Mouse (Mus musculus): ENCODE data around the gene Xpnpep3.
A peak's percentile ranks its signal among the peaks of the same experiment; 100 is the strongest.
"Not testable (repeated sequence)": the region's sequence is repeated elsewhere in the genome, so short reads cannot be mapped to it uniquely, and the experiment has no call there.

The Xpnpep3 gene

GRCm38 (mm10) chr15:81399297-81399637 is 671 bp upstream of the Xpnpep3 start:
- DNase-seq (ENCODE audit: low read depth): no peak

GRCm38 (mm10) chr15:81405008-81405407 is 5.1 kb downstream of the Xpnpep3 start:
- no peak for DNase-seq (ENCODE audit: low read depth)

GRCm38 (mm10) chr15:81408199-81408598 is 8.3 kb downstream of the Xpnpep3 start, which contains the start of gene Dnajb7:
TSS of gene Dnajb7 (minus strand) at chr15:81408299.
- DNase-seq (ENCODE audit: low read depth): no peak

DNA sequence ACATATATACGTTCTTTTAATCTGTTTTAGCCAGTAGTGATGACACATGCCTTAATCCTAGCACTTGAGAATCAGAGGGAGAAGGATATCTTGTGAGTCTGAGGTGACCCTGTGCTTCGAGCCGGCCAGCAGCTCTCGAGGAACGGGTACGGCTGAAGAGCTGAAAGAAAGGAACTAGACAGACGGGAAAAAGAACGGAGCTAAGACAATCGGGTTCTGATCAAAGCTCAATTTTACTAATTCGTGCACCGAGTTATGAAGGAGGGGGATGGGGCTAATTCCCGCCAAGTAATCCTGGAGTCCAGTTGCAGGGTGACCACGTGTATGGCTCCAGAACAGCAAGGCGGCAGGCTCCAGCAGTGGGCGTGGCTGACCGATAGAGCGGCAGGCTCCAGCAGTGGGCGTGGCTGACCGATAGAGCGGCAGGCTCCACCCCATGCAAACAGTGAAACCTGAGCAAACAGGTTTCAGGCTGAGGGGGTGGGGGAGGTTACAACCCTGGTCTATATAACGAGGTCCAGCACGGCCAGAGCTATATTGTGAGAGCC is 16.9 kb downstream of the Xpnpep3 start:
- DNase-seq (ENCODE audit: low read depth): not testable (repeated sequence)

DNA sequence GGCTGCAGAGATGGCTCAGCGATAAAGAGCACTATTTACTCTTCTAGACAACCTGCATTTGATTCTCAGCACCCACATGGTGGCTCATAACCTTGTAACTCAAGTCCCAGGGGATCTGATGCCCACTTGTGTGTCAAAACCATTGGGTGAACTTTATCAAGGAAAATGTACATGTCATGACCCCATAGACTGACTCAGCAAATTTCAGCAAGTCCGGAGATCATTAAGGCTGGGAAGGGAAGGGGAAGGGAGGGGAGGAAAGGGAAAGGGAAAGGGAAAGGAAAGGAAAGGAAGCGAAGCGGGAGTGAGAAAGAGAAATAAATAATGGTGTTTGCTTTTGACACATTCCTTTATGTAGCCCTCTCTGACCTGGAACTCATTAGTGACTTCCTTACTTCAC is 18.1 kb downstream of the Xpnpep3 start:
- no peak for DNase-seq (ENCODE audit: low read depth)

- no peak for DNase-seq (ENCODE audit: low read depth)
These were observed 21.5 kb downstream of the Xpnpep3 start for GRCm38 (mm10) chr15:81421454-81421853.

- no peak for DNase-seq (ENCODE audit: low read depth)
These were observed 22.3 kb downstream of the Xpnpep3 start for GRCm38 (mm10) chr15:81422156-81422681.

- DNase-seq (ENCODE audit: low read depth): no peak
These were observed 25.4 kb downstream of the Xpnpep3 start for GRCm38 (mm10) chr15:81425311-81425710.

- DNase-seq (ENCODE audit: low read depth): no peak
These were observed 28.0 kb downstream of the Xpnpep3 start for GRCm38 (mm10) chr15:81427947-81428346.

DNA sequence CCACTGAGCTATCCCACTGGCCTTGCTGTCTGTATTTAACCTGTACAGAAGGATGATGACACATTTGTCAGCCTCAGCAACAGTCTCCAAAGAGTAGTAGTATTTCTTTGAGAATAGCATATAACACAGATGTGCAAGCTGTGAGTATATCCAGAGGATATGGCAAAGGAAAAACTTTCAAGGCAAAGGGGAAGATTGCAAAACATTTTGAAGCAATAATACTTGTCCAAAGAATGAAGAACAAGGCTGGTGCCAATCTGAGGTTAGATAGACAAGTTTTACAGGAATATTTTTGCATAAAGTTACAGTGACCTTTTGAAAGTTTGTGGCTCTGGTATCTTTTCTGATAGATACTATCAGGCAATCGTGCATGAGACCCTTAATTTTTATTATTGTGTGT is 31.3 kb downstream of the Xpnpep3 start:
- no peak for DNase-seq (ENCODE audit: low read depth)

DNA sequence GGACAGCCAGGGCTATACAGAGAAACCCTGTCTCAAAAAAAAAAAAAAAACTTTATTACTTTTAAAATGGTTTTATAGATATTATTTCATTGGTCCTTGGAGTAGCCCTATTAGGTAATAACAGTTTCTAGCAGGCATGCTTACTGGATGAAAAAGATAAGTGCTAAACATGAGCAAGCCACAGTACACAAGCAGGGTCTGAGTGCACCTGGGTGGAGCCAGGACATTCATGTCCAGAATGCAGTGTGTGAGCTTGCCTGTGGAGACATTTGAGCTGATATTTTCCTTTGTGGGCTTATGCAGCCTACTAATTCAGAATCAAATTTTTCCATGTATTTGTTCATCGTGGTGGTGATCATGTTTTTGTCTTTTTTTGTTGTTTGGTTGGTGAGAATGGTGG is 38.4 kb downstream of the Xpnpep3 start:
- no peak for DNase-seq (ENCODE audit: low read depth)

DNA sequence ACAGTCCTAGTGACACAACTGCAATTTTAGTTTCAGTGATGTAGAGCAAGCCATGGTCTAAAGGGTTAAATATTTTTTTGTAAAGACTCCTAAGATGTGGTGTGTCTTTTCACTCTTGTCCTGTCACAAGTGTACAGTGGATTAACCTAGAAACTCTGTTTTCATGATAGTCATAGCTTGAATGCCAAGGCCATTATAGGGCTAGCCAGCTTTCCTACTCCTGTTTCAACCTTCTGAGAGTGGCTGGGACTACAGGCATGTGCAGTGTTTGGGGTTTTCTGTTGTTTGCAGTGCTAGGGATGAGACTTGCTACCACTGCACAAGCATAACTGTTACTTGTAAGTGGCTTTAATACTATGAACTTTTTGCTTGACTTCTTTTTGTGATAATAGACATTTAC is 39.3 kb downstream of the Xpnpep3 start:
- no peak for DNase-seq (ENCODE audit: low read depth)

- DNase-seq (ENCODE audit: low read depth): peak; percentile 92
These were observed 48.5 kb downstream of the Xpnpep3 start for GRCm38 (mm10) chr15:81448463-81448862.

DNA sequence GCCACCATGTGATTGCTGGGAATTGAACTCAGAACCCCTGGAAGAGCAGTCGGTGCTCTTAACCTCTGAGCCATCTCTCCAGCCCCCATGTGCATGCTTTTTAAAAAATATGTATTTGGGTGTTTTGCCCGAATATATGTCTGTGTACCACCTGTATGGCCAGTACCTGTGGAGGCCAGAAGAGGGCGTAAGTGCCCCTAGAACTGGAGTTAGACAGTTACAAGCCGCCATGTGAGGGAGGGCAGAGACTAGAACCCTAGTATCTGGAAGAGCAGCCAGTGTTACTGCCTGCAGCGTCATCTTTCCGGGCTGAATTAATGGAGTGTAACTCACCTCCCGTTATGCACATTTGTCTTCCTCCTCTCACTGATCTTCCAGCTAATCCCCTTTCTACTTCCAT is 61.6 kb downstream of the Xpnpep3 start:
- no peak for DNase-seq (ENCODE audit: low read depth)

DNA sequence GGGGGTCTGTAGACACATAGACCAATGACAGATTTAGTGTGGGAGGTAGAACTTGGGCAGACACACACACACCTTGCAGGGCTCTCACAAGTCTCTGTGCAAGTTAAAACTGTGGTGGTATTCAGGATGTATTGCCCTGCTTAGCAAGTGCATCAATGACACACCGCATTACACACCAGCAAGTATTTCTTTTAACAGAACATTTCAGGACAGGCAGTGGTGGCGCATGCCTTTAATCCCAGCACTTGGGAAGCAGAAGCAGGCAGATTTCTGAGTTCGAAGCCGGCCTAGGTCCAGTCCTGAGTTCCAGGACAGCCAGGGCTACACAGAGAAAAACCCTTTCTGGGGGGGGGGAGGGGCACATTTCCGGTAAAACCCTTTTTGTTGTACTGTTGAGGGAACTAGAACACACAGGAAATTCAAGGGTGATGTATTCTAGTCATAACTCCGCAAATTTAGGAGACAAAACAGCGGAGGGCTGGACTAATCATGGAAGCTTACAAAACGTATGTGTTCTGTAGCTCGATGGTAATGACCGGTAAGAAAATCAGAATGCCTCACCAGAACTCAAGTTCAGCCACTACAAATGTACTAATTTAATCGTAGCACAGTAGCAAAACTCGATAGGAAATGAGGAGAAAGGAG is 65.2 kb downstream of the Xpnpep3 start:
- peak; percentile 22 for DNase-seq (ENCODE audit: low read depth)

DNA sequence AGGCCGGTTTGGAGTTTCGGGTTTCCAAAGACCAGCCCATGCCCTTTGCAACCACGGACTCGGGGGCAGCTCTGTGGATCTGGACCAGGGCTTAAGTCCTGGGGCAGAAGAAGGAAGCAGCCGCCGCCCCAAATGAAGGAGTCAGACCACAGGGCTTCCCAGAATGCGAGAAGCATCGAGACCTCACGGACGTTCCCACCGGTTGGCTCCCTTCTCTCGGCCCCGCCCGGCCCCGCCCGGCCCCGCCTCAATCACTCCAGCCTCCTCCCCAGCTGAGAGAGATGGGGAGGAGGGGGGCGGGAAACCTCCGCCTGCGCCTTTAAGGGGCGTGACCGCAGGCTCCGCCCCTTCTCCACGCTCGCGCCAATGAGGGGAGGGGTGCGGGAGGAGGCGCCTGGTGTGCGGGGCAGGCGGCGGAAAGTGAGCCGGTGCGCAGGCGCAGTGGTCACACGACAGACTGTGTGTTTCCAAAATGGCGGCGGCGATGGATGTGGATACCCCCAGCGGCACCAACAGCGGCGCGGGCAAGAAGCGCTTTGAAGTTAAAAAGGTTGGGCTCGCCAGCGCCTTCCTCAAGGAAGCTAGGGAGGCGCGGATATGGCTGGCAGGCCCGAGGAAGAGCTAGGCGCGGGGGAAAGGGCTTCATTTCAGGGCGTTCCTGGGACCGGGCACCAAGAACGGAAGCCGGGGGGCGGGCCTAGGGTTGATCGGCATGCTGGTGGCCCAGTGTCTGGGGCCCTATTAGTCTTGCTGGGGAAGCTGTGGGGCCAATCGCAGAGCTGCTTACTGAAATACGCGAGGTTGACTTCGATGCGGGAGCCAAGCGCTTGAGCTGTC is 66.2 kb downstream of the Xpnpep3 start, which contains the start of gene Rbx1:
TSS of gene Rbx1 (plus strand) at position 396 of the 837 bp plus-strand sequence.
- DNase-seq (ENCODE audit: low read depth): peak; percentile 100

DNA sequence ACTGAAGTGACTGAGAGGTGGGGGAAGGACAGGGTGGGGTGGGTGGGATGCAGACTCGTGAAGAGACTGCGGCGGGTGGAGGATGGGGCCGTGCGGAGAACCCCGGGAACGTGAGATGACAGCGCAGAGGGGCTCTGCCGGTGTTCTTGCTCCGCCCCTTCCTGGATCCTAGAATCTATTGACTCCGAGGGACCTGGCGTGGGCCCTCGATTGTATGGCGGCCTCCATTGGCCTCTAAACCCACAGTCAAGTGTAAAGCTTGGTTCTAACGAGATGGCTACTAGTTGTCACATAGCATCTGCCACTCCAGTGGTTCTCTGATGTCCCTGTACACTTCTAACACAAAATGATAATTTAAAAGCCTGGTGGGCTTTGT is 66.8 kb downstream of the Xpnpep3 start:
- DNase-seq (ENCODE audit: low read depth): no peak

GRCm38 (mm10) chr15:81470735-81471134 is 70.8 kb downstream of the Xpnpep3 start:
- no peak for DNase-seq (ENCODE audit: low read depth)

DNA sequence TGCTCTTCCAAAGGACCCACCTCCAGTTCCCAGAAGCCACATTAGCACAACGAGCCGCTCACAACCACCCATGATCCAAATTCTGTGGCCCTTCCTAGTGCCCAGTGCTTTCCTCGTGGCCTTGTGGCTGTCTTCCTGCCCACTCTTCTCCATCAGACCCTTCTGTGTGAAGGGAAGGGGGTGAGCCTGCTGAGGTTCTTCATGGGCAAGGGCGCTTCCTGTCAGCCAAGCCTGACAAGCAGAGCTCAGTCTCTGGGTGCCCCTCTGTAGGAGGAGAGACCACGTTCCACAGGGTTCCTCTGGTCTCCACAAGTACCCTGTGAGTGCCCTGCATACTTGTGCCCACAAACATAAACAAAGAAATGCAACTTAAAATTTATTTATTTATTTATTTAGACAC is 72.3 kb downstream of the Xpnpep3 start:
- DNase-seq (ENCODE audit: low read depth): no peak

DNA sequence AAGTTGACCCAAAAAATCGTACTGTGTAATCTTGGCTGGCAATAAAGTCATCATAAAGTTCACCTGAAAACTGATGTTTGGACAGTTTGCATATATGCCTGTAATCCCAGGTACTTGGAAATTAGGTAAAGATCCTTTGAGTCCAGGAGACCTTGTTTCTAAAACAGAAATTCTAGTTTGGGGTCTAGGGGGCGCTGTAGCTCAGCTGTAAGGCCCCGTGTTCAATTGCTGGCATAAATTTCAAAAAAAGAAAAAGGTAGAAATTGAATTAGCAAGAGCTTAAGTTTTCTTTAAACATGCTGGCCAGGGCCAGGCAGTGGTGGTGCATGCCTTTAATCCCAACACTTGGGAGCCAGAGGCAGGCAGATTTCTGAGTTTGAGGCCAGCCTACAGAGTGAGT is 75.7 kb downstream of the Xpnpep3 start:
- DNase-seq (ENCODE audit: low read depth): peak; percentile 69

- DNase-seq (ENCODE audit: low read depth): no peak
These were observed 76.7 kb downstream of the Xpnpep3 start for GRCm38 (mm10) chr15:81476597-81476996.

DNA sequence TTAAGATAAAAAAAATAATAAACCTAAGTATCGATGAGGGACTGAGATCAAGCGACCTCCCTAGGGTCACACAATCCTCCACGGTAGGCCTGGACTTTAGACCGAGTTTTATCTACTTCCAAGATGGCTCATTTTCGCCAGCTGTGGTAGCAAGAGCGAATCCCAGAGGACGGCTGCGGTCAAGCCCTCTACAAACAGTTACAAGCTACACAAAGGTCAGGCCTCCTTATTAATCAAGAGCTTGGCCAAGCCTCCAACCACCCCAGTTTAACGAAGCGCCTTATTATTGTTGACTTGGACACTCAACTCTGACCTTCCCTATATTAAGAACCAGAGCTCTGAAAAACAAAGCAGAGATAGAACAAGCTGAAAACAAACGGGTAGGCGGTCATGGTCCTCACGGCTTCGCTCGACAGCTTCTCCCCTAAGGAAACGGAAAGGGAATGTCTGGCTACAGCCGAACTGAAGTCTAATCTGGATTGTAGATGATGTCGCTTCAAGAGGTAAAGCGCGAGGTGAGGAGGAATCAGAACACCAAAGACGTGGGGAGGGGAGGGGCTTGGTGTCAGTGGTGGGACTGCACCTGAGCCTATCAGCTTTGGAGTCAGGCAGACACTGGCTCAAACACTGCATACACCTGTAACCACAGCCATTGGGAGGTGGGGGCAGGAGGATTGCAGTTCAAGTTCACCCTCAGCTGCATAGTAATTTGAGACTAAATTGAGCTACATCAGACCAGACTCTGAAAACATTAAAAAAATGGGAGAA is 79.7 kb downstream of the Xpnpep3 start:
- DNase-seq (ENCODE audit: low read depth): no peak

All from NIH3T3 (cell line).